Mouse (Mus musculus): ENCODE data around the gene Defb26. TPM values are rescaled to one million over a fixed set of nuclear protein-coding genes. Genes with fewer than 3 reads are reported as not detected.

Defb26 gene
- polyA plus RNA-seq, 1 experiment from 2014 or later = not detected

- Histone ChIP-seq H3K9me3 (replicated peaks; ENCODE audit: control insufficient read depth, low read length) (no peaks in the 10 kb centered on the region), H3K4me3 (ENCODE audit: low read depth, low read length) (no peak overlapping the region), H3K9ac (ENCODE audit: low read length) (no peak overlapping the region), H3K27me3 (replicated peaks; ENCODE audit: control insufficient read depth, insufficient read depth, low read length) (no peaks in the 10 kb centered on the region), H3K4me2 (ENCODE audit: low read length) (no peak overlapping the region), H3K27ac (ENCODE audit: low read depth, low read length) (no peak overlapping the region), H3K4me1 (ENCODE audit: control insufficient read depth, insufficient read depth, low read length) (no peaks in the 10 kb centered on the region), H3K36me3 (ENCODE audit: control insufficient read depth, insufficient read depth, low read length) (no peaks in the 10 kb centered on the region)
- no peak for DNase-seq (ENCODE audit: low spot score)
- no peak for ATAC-seq
- WGBS = 87% methylated on average over 7 of the region's 7 CpGs
These were observed 29.8 kb downstream of the Defb26 start for GRCm38 (mm10) chr2:152481726-152482125.

GRCm38 (mm10) chr2:152480881-152481280, 30.6 kb downstream of the Defb26 start:
- H3K4me2 ChIP-seq (ENCODE audit: low read length) = no peak overlapping the region
- no peak overlapping the region for H3K27ac ChIP-seq (ENCODE audit: low read depth, low read length)
- 88% methylated on average over 3 of the region's 3 CpGs for WGBS
- DNase-seq (ENCODE audit: low spot score) = no peak
- H3K9ac ChIP-seq (ENCODE audit: low read length) = no peak overlapping the region
- H3K36me3 ChIP-seq (ENCODE audit: control insufficient read depth, insufficient read depth, low read length) = no peaks in the 10 kb centered on the region
- H3K4me3 ChIP-seq (ENCODE audit: low read depth, low read length) = no peak overlapping the region
- no peaks in the 10 kb centered on the region for H3K27me3 ChIP-seq (replicated peaks; ENCODE audit: control insufficient read depth, insufficient read depth, low read length)
- ATAC-seq = no peak
- H3K9me3 ChIP-seq (replicated peaks; ENCODE audit: control insufficient read depth, low read length) = no peaks in the 10 kb centered on the region
- no peaks in the 10 kb centered on the region for H3K4me1 ChIP-seq (ENCODE audit: control insufficient read depth, insufficient read depth, low read length)

- Histone ChIP-seq H3K27me3 (replicated peaks; ENCODE audit: control insufficient read depth, insufficient read depth, low read length) (no peaks in the 10 kb centered on the region), H3K9ac (ENCODE audit: low read length) (no peak within 1 kb of the TSS), H3K4me3 (ENCODE audit: low read depth, low read length) (no peak within 1 kb of the TSS), H3K9me3 (replicated peaks; ENCODE audit: control insufficient read depth, low read length) (no peaks in the 10 kb centered on the region), H3K36me3 (ENCODE audit: control insufficient read depth, insufficient read depth, low read length) (no peaks in the 10 kb centered on the region), H3K27ac (ENCODE audit: low read depth, low read length) (no peak within 1 kb of the TSS), H3K4me2 (ENCODE audit: low read length) (no peak within 1 kb of the TSS), H3K4me1 (ENCODE audit: control insufficient read depth, insufficient read depth, low read length) (no peaks in the 10 kb centered on the region)
- ATAC-seq (no peak), DNase-seq (ENCODE audit: low spot score) (no peak)
- WGBS = 64% methylated on average over 2 of the region's 2 CpGs
These were observed 34.7 kb downstream of the Defb26 start, which contains the start of gene Defb20 for GRCm38 (mm10) chr2:152476763-152477162. TSS of gene Defb20 (plus strand) at chr2:152477063.

- no peaks in the 10 kb centered on the region for H3K4me1 ChIP-seq (ENCODE audit: control insufficient read depth, insufficient read depth, low read length)
- no peak overlapping the region for H3K9ac ChIP-seq (ENCODE audit: low read length)
- no peaks in the 10 kb centered on the region for H3K9me3 ChIP-seq (replicated peaks; ENCODE audit: control insufficient read depth, low read length)
- ATAC-seq (no peak), DNase-seq (ENCODE audit: low spot score) (no peak)
- no peak overlapping the region for H3K4me3 ChIP-seq (ENCODE audit: low read depth, low read length)
- no peak overlapping the region for H3K27ac ChIP-seq (ENCODE audit: low read depth, low read length)
- no peaks in the 10 kb centered on the region for H3K36me3 ChIP-seq (ENCODE audit: control insufficient read depth, insufficient read depth, low read length)
- 24% methylated on average over 3 of the region's 3 CpGs for WGBS
- H3K27me3 ChIP-seq (replicated peaks; ENCODE audit: control insufficient read depth, insufficient read depth, low read length) = no peaks in the 10 kb centered on the region
- H3K4me2 ChIP-seq (ENCODE audit: low read length) = no peak overlapping the region
These were observed 39.1 kb downstream of the Defb26 start for GRCm38 (mm10) chr2:152472434-152472833.

- ATAC-seq = no peak
- H3K9me3 ChIP-seq (replicated peaks; ENCODE audit: control insufficient read depth, low read length) = no peaks in the 10 kb centered on the region
- no peak overlapping the region for H3K9ac ChIP-seq (ENCODE audit: low read length)
- no peak overlapping the region for H3K27ac ChIP-seq (ENCODE audit: low read depth, low read length)
- WGBS = 31% methylated on average over 7 of the region's 7 CpGs
- no peaks in the 10 kb centered on the region for H3K27me3 ChIP-seq (replicated peaks; ENCODE audit: control insufficient read depth, insufficient read depth, low read length)
- DNase-seq (ENCODE audit: low spot score) = peak; percentile 72
- no peak overlapping the region for H3K4me2 ChIP-seq (ENCODE audit: low read length)
- H3K4me1 ChIP-seq (ENCODE audit: control insufficient read depth, insufficient read depth, low read length) = no peaks in the 10 kb centered on the region
- no peak overlapping the region for H3K4me3 ChIP-seq (ENCODE audit: low read depth, low read length)
- H3K36me3 ChIP-seq (ENCODE audit: control insufficient read depth, insufficient read depth, low read length) = no peaks in the 10 kb centered on the region
These were observed 40.5 kb downstream of the Defb26 start for GRCm38 (mm10) chr2:152470973-152471372.

GRCm38 (mm10) chr2:152464570-152465150, 46.8 kb downstream of the Defb26 start, which contains the start of gene Defb23:
TSS of gene Defb23 (minus strand) at chr2:152464620.
- no peak within 1 kb of the TSS for H3K4me3 ChIP-seq (ENCODE audit: low read depth, low read length)
- DNase-seq (ENCODE audit: low spot score) = no peak
- H3K4me1 ChIP-seq (ENCODE audit: control insufficient read depth, insufficient read depth, low read length) = no peaks in the 10 kb centered on the region
- 93% methylated on average over 3 of the region's 3 CpGs for WGBS
- H3K27ac ChIP-seq (ENCODE audit: low read depth, low read length) = no peak within 1 kb of the TSS
- H3K36me3 ChIP-seq (ENCODE audit: control insufficient read depth, insufficient read depth, low read length) = no peaks in the 10 kb centered on the region
- no peak for ATAC-seq
- H3K4me2 ChIP-seq (ENCODE audit: low read length) = no peak within 1 kb of the TSS
- no peaks in the 10 kb centered on the region for H3K27me3 ChIP-seq (replicated peaks; ENCODE audit: control insufficient read depth, insufficient read depth, low read length)
- no peak within 1 kb of the TSS for H3K9ac ChIP-seq (ENCODE audit: low read length)
- H3K9me3 ChIP-seq (replicated peaks; ENCODE audit: control insufficient read depth, low read length) = no peaks in the 10 kb centered on the region

- no peaks in the 10 kb centered on the region for H3K4me1 ChIP-seq (ENCODE audit: control insufficient read depth, insufficient read depth, low read length)
- H3K4me3 ChIP-seq (ENCODE audit: low read depth, low read length) = no peak overlapping the region
- no peak overlapping the region for H3K27ac ChIP-seq (ENCODE audit: low read depth, low read length)
- no peak overlapping the region for H3K4me2 ChIP-seq (ENCODE audit: low read length)
- no peak overlapping the region for H3K9ac ChIP-seq (ENCODE audit: low read length)
- H3K9me3 ChIP-seq (replicated peaks; ENCODE audit: control insufficient read depth, low read length) = no peaks in the 10 kb centered on the region
- H3K36me3 ChIP-seq (ENCODE audit: control insufficient read depth, insufficient read depth, low read length) = no peaks in the 10 kb centered on the region
- ATAC-seq (no peak), DNase-seq (ENCODE audit: low spot score) (peak; percentile 11)
- no peaks in the 10 kb centered on the region for H3K27me3 ChIP-seq (replicated peaks; ENCODE audit: control insufficient read depth, insufficient read depth, low read length)
- 61% methylated on average over 13 of the region's 13 CpGs for whole genome bisulfite sequencing
These were observed 52.3 kb downstream of the Defb26 start for GRCm38 (mm10) chr2:152459241-152459640.

Other genes starting within 250 kb of the Defb26 start
- gene Tbc1d20, start 217.9 kb downstream of the Defb26 start, polyA plus RNA-seq (2014; fragmentation: Nextera tagmentation; extraction: Ambion mirVana) = 18.4 and 20.2 TPM in 2 replicates
- 80.7 and 97.1 TPM in 2 replicates for gene Rbck1, start 179.0 kb downstream of the Defb26 start, polyA plus RNA-seq (2014; fragmentation: Nextera tagmentation; extraction: Ambion mirVana)
- 0.24 and 0.79 TPM in 2 replicates for gene Trib3, start 167.7 kb downstream of the Defb26 start, polyA plus RNA-seq (2014; fragmentation: Nextera tagmentation; extraction: Ambion mirVana)
- 18.9 and 21.8 TPM in 2 replicates for gene Nrsn2, start 135.1 kb downstream of the Defb26 start, polyA plus RNA-seq (2014; fragmentation: Nextera tagmentation; extraction: Ambion mirVana)
- gene Sox12, start 113.6 kb downstream of the Defb26 start, polyA plus RNA-seq (2014; fragmentation: Nextera tagmentation; extraction: Ambion mirVana) = 18.2 and 21.8 TPM in 2 replicates
- 17.3 and 18.2 TPM in 2 replicates for gene Zcchc3, start 96.7 kb downstream of the Defb26 start, polyA plus RNA-seq (2014; fragmentation: Nextera tagmentation; extraction: Ambion mirVana)
- 2.3 and 2.8 TPM in 2 replicates for gene 6820408C15Rik, start 96.1 kb downstream of the Defb26 start, polyA plus RNA-seq (2014; fragmentation: Nextera tagmentation; extraction: Ambion mirVana)
- not detected in 2 replicates for gene Defb23, start 47.1 kb downstream of the Defb26 start, polyA plus RNA-seq (2014; fragmentation: Nextera tagmentation; extraction: Ambion mirVana)
- not detected in 2 replicates for gene Defb20, start 34.6 kb downstream of the Defb26 start, polyA plus RNA-seq (2014; fragmentation: Nextera tagmentation; extraction: Ambion mirVana)
- gene Defb22, start 21.6 kb downstream of the Defb26 start, polyA plus RNA-seq (2014; fragmentation: Nextera tagmentation; extraction: Ambion mirVana) = not detected in 2 replicates
- gene Defb28, start 6.6 kb upstream of the Defb26 start, polyA plus RNA-seq (2014; fragmentation: Nextera tagmentation; extraction: Ambion mirVana) = not detected in 2 replicates
- gene Defb29, start 28.4 kb upstream of the Defb26 start, polyA plus RNA-seq (2014; fragmentation: Nextera tagmentation; extraction: Ambion mirVana) = not detected in 2 replicates
- not detected in 2 replicates for gene Gm17416, start 57.6 kb upstream of the Defb26 start, polyA plus RNA-seq (2014; fragmentation: Nextera tagmentation; extraction: Ambion mirVana)
- gene Defb21, start 61.1 kb upstream of the Defb26 start, polyA plus RNA-seq (2014; fragmentation: Nextera tagmentation; extraction: Ambion mirVana) = not detected in 2 replicates
- not detected in 2 replicates for gene Defb19, start 68.6 kb upstream of the Defb26 start, polyA plus RNA-seq (2014; fragmentation: Nextera tagmentation; extraction: Ambion mirVana)
- gene Defb45, start 87.7 kb upstream of the Defb26 start, polyA plus RNA-seq (2014; fragmentation: Nextera tagmentation; extraction: Ambion mirVana) = not detected in 2 replicates
- not detected in 2 replicates for gene Defb36, start 92.6 kb upstream of the Defb26 start, polyA plus RNA-seq (2014; fragmentation: Nextera tagmentation; extraction: Ambion mirVana)
- gene Defb25, start 111.4 kb upstream of the Defb26 start, polyA plus RNA-seq (2014; fragmentation: Nextera tagmentation; extraction: Ambion mirVana) = not detected in 2 replicates
- gene Rem1, start 115.3 kb upstream of the Defb26 start, polyA plus RNA-seq (2014; fragmentation: Nextera tagmentation; extraction: Ambion mirVana) = 0.34 and 0.53 TPM in 2 replicates
- gene H13, start 157.8 kb upstream of the Defb26 start, polyA plus RNA-seq (2014; fragmentation: Nextera tagmentation; extraction: Ambion mirVana) = 136 and 161 TPM in 2 replicates
- 35.8 and 42.6 TPM in 2 replicates for gene Mcts2, start 175.3 kb upstream of the Defb26 start, polyA plus RNA-seq (2014; fragmentation: Nextera tagmentation; extraction: Ambion mirVana)
- gene Id1, start 224.6 kb upstream of the Defb26 start, polyA plus RNA-seq (2014; fragmentation: Nextera tagmentation; extraction: Ambion mirVana) = 29.2 and 32.8 TPM in 2 replicates
- gene Cox4i2, start 242.5 kb upstream of the Defb26 start, polyA plus RNA-seq (2014; fragmentation: Nextera tagmentation; extraction: Ambion mirVana) = 4.5 and 5.9 TPM in 2 replicates